Mouse (Mus musculus): Measurements from ENCODE around the gene AC134908.4.
"Not testable (repeated sequence)": the region's sequence is repeated elsewhere in the genome, so short reads cannot be mapped to it uniquely, and the experiment has no call there.

Gene AC134908.4

GRCm38 (mm10) chr17:25775318-25776062 is 20.0 kb downstream of the AC134908.4 start:
- no peak for DNase-seq (ENCODE audit: low read depth, low spot score)

DNA sequence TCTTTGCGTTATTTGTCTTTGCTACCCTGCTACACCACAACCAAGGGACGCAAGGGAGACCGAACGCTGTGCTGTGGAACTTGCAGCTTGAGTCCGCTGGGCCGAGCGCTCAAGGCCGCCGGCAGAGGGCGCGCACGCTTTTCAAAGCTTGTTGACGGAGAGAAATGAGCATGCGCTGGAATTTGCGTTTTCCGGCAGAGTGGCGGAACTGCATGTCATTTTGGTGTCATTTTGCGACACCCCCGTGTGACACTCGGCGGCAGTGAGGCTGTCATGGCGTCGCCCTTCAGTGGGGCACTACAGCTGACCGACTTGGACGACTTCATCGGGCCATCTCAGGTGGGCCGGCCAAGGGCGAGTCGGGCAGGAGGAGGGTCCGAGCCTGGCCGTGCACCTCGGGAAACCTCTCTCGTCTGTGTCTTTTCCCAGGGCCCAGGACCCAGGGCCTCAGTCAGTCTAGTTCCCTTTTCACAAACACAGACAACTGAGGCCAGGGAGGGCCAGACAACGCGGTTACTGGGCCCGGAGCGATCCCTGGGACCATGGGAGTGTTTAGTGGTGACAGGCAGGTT is 21.8 kb downstream of the AC134908.4 start, which contains the start of gene Narfl:
Gene Narfl, plus strand, starts transcription at position 228 of the 572 bp plus-strand sequence.
- peak; percentile 99 for DNase-seq (ENCODE audit: low read depth, low spot score)

DNA sequence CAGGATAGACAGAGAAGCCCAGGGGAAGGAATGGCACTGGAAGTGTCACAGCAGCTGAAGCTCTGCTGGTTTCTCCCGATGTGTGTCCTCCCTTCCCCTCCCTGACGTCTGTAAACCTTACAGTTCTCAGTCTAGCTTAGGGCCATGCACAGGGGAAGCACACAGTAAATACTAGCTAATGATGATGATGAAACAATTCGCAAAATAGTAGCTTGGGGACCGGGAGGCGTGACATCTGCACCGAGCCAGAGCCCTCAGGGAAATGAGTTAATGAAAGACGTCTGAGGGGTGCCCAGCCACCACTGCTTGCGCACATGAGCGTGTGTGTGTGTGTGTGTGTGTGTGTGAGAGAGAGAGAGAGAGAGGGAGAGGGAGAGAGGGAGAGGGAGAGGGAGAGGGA is 26.1 kb downstream of the AC134908.4 start:
- no peak for DNase-seq (ENCODE audit: low read depth, low spot score)

DNA sequence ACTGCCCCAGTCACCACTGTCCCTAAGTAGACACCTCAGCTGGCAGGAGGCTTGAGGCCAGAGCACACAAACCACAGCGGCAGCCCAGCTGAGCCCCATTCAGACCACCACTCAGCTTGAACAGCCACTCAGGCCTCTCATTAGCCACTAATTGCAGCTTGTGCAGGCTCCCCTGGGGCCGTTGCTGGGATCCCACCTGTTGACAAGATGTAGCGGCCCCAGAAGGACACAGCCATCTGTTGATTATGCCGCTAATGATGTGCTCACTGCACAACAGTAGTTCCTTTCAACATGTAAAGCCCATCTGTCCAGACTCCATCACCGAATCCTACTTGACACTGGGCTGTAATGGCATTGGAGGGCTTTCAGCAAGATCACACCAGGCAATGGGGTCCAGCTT is 29.6 kb downstream of the AC134908.4 start:
- no peak for DNase-seq (ENCODE audit: low read depth, low spot score)

GRCm38 (mm10) chr17:25762591-25762990 is 32.9 kb downstream of the AC134908.4 start:
- DNase-seq (ENCODE audit: low read depth, low spot score), result no peak

GRCm38 (mm10) chr17:25761561-25761970 is 33.9 kb downstream of the AC134908.4 start:
- DNase-seq (ENCODE audit: low read depth, low spot score), result no peak

DNA sequence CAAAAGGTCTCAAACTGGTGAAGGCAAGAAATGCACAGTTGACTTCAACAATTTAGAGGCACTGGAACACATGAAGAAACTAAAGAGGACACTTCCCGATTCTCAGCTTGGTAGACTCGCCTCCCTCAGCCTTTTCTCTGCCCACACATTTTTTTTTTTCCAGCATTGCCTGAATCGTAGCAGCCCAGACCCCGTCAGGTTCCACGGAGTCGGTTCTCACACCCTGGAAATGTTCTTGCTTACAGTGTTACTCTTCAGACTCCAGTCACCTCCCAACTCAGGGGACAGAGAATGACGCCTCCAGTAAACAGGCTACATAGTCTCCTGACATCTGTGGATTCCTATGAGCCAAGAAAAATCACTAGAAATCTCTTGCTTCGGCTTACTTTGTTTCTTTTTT is 35.3 kb downstream of the AC134908.4 start:
- DNase-seq (ENCODE audit: low read depth, low spot score), result no peak

GRCm38 (mm10) chr17:25757691-25758090 is 37.8 kb downstream of the AC134908.4 start:
- no peak for DNase-seq (ENCODE audit: low read depth, low spot score)

- no peak for DNase-seq (ENCODE audit: low read depth, low spot score)
These were observed 38.8 kb downstream of the AC134908.4 start for GRCm38 (mm10) chr17:25756378-25757242.

DNA sequence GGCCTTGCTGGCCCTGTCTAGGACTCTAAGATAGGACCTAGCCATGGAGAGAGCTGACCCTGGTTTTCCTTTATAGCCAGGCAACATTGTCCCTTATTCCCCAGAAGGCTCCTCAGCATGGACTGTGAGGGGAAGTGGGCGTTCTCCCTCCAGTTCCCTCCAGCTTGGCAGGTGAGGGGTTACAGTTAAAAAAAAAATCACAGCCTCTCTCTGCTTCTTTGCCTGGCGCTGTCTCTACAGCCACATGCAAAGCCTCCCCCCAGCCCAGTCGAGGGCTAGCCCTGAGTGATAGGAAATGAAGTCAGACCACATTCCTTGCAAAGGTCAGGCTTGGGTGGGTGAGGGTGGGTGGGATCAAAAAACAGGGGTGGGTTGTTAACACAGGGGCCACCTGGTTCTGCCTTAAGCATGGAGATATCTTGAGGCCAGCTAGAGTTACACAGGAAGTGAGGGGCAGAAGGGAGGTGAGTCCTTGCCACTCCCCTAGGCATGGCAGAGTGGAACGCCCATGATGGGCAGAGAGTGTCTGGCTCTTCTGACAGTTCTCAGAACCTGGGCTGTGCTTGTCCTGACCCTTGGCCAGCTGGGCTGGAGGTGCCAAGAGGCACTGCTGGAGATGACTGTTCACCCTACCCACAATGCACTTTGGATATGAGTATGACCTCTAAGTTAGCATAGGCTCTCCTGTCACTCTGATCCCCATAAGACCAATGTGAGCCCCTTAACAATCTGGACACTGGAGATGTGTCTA is 39.7 kb downstream of the AC134908.4 start:
- DNase-seq (ENCODE audit: low read depth, low spot score), result no peak

DNA sequence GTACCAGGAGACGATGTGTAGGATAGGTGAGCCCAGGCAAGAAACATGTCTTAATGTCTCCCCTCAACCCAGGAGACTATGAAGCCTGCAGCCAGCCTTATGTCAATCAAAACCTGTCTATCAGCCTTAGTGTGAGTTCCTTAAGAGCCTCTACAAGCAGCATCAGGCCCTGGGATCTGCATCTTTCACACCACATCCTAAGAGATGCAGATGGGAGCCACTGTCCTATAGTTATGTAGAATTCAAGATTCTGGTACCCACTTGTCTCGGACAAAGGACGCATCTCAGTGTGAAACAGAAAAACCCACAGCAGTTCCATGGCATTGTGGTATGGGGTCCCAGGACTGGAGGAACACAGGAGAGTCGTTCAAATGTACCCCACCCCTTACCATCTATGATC is 40.4 kb downstream of the AC134908.4 start:
- DNase-seq (ENCODE audit: low read depth, low spot score), result no peak

- no peak for DNase-seq (ENCODE audit: low read depth, low spot score)
These were observed 41.2 kb downstream of the AC134908.4 start, which contains the start of gene Msln for GRCm38 (mm10) chr17:25754241-25754640. Gene Msln (minus strand): TSS chr17:25754378.

DNA sequence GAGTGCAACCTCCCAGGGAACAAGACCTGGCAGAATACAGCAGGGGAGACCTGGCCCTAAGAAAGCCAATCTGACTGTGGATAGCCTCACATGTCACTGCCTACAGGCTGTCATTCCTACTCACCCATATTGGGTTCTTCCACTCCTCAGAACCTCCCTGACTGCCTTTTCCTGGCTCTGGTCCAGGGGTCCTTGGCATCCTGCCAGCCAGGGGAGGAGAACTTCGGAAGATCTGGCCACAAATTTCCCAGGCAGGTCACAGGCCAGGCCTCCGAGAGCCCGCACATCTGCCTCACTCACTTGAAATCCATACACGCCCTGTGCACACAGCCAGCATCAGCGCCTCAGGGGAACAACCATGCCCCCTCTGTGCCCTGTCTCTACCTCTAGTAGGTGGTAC is 44.0 kb downstream of the AC134908.4 start:
- DNase-seq (ENCODE audit: low read depth, low spot score), result no peak

GRCm38 (mm10) chr17:25749314-25749713 is 46.1 kb downstream of the AC134908.4 start:
- DNase-seq (ENCODE audit: low read depth, low spot score), result no peak

DNA sequence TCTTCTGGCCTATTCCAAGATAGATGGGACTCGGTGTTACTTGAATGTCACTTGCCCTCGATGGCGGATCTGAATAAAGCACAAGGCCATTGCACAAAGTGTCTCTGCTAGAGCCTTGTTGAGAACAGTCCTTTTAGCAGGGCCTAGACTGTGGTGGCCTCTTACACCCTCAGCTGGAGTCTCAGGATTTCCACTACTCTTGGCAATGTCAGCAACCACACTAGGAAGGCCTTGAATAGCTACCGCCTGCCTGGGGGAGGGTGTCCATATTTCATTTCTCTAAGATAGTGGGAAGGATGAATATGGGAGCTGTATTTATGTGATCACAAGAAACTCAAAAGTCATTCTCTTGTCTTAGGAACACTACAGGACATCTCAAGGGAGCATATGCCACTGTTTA is 47.2 kb downstream of the AC134908.4 start:
- DNase-seq (ENCODE audit: low read depth, low spot score), result no peak

DNA sequence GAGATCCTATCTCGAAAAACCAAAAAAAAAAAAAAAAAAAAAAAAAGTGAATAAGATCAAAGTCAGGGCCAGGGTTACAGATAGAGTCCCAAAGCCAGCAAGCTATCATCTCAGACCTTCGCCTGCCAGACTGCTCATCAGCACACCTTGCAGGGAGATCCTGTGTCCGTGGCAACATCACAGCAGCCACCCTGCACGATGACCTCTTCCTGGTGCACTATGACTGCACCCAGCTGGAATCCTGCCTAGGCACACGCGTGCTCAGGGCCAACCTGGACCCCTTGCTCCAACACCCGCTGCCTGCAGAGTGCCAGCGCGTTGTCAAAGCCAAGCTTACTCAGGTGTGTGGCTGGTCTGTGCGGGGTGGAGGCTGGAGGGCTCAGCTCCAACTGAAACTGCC is 51.1 kb downstream of the AC134908.4 start:
- DNase-seq (ENCODE audit: low read depth, low spot score), result no peak

GRCm38 (mm10) chr17:25743831-25744230 is 51.6 kb downstream of the AC134908.4 start:
- no peak for DNase-seq (ENCODE audit: low read depth, low spot score)

- DNase-seq (ENCODE audit: low read depth, low spot score), result not testable (repeated sequence)
These were observed 54.0 kb downstream of the AC134908.4 start for GRCm38 (mm10) chr17:25741471-25741870.

Measured in embryo, embryonic 11.5 days (tissue).